Mouse (Mus musculus) liver, adult 2 months (tissue): ENCODE data around the gene Spaca9. TPM values are rescaled to one million over a fixed set of nuclear protein-coding genes. Genes with fewer than 3 reads are reported as not detected.

ENCODE experiments used
- DNase-seq: peaks from one replicate; pipeline ENCODE4 v3.0.0-alpha.2; 2011; ENCODE audit warnings: low read depth, low spot score; ENCODE audit errors: extremely low read depth
- H3K27ac ChIP-seq: fragments of 200-500 bp; replicated peaks from 2 replicates; pipeline ENCODE4 v1.5.1; 2012; ENCODE audit warnings: low read depth, mild to moderate bottlenecking, control low read depth, inconsistent platforms, low read length; ENCODE audit not compliant: insufficient read depth
- H3K27me3 ChIP-seq: fragments of 200-500 bp; 2 replicates; pipeline ENCODE4 v1.6.1; 2012; ENCODE audit warnings: mild to moderate bottlenecking, moderate library complexity, low read length, inconsistent platforms; ENCODE audit not compliant: control insufficient read depth, insufficient read depth
- H3K36me3 ChIP-seq: fragments of 200-500 bp; 2 replicates; pipeline ENCODE4 v1.6.1; 2012; ENCODE audit warnings: low read length, inconsistent platforms; ENCODE audit not compliant: control insufficient read depth, insufficient read depth
- H3K4me1 ChIP-seq: fragments of 200-500 bp; 2 replicates; pipeline ENCODE4 v1.6.1; 2011; ENCODE audit warnings: low read length; ENCODE audit not compliant: control insufficient read depth, insufficient read depth
- H3K4me3 ChIP-seq: fragments of 200-500 bp; 2 replicates; pipeline ENCODE4 v1.5.1; 2011; ENCODE audit warnings: low read depth, mild to moderate bottlenecking, control low read depth, low read length, moderate library complexity; ENCODE audit not compliant: insufficient read depth
- H3K79me2 ChIP-seq: fragments of 200-500 bp; 2 replicates; pipeline ENCODE4 v1.6.1; 2012; ENCODE audit warnings: inconsistent platforms, mild to moderate bottlenecking, low read length, moderate library complexity; ENCODE audit not compliant: control insufficient read depth, insufficient read depth
- H3K9ac ChIP-seq: fragments of 200-500 bp; 2 replicates; pipeline ENCODE4 v1.6.1; 2012; ENCODE audit warnings: low read depth, mild to moderate bottlenecking, control low read depth, inconsistent platforms, low read length
- CTCF ChIP-seq: fragments of 200-500 bp; IDR thresholded peaks from 2 replicates; pipeline ENCODE4 v1.5.1; 2011; ENCODE audit warnings: low read depth, low read length, control low read depth
- POLR2A ChIP-seq: fragments of 200-500 bp; IDR thresholded peaks from 2 replicates; pipeline ENCODE4 v1.6.1; 2011; ENCODE audit warnings: low read length, control low read depth; ENCODE audit not compliant: insufficient read depth; ENCODE audit errors: extremely low read depth
- WGBS: fragments of 180-500 bp; shearing (Covaris S2); methylation state at CpG from one replicate; pipeline ENCODE4 v1.1.7; 2018; 5-methylcytosine and 5-hydroxymethylcytosine counted together
- polyA plus RNA-seq: library from polyadenylated mRNA; depleted of rRNA; stranded (reverse); fragments of >200 nt; gene quantifications from 2 replicates; pipeline ENCODE4 v1.2.3, GENCODE M21; 2012; rRNA removed
- total RNA-seq: library from RNA; depleted of rRNA; stranded (reverse); fragments of >200 nt; gene quantifications from 2 replicates; pipeline ENCODE4 v1.2.3, GENCODE M21; 2014; rRNA removed

Gene Spaca9
- total and polyA plus RNA-seq, 2 experiments, result 0.26 TPM; not detected in 1

- no peaks in the 10 kb centered on the region for H3K27me3 ChIP-seq
- H3K79me2 ChIP-seq, result peaks cover 12% of the 10 kb centered on the region
- H3K4me1 ChIP-seq, result peaks cover 12% of the 10 kb centered on the region
- no peak for TF ChIP-seq POLR2A
- TF ChIP-seq CTCF, result no peak
- DNase-seq, result no peak
- no peak overlapping the region for H3K27ac ChIP-seq
- H3K36me3 ChIP-seq, result peaks cover 18% of the 10 kb centered on the region
- WGBS, result 91% methylated on average over 8 of the region's 8 CpGs
- H3K4me3 ChIP-seq, result no peak overlapping the region
- no peak overlapping the region for H3K9ac ChIP-seq
Observed at GRCm38 (mm10) chr2:28656216-28656615, 43.3 kb downstream of the Spaca9 start.

DNA sequence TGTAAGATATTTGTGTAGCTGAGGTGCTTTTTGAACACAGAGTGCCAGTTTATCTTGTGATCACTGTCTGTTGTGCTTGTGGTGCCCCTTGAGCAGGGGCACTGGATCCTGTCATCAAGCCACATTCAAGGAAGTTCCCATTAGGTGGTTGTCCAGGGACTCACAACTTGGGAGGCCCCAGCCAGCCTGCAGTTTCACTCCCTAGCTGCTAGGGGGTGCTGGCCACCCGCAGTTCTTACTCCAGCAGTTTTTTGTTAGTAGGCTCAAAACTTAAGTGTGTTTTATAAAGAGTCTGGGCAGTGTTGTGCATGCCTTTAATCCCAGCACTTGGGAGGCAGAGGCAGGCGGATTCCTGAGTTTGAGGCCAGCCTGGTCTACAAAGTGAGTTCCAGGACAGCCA, 45.2 kb downstream of the Spaca9 start:
- Histone ChIP-seq H3K4me3 (no peak overlapping the region), H3K9ac (no peak overlapping the region), H3K4me1 (peaks cover 16% of the 10 kb centered on the region), H3K27ac (no peak overlapping the region), H3K27me3 (no peaks in the 10 kb centered on the region), H3K36me3 (peaks cover 10% of the 10 kb centered on the region), H3K79me2 (peaks cover 13% of the 10 kb centered on the region)
- TF ChIP-seq CTCF (peak; percentile 77), POLR2A (no peak)
- DNase-seq, result no peak
- WGBS, result 69% methylated on average over 2 of the region's 2 CpGs

- TF ChIP-seq CTCF (no peak), POLR2A (no peak)
Observed at GRCm38 (mm10) chr2:28653351-28653750, 46.2 kb downstream of the Spaca9 start.

GRCm38 (mm10) chr2:28650526-28650925, 49.0 kb downstream of the Spaca9 start:
- no peak overlapping the region for H3K27ac ChIP-seq
- no peak overlapping the region for H3K4me3 ChIP-seq
- H3K9ac ChIP-seq, result no peak overlapping the region
- DNase-seq, result peak; percentile 97
- H3K4me1 ChIP-seq, result peaks cover 14% of the 10 kb centered on the region
- TF ChIP-seq CTCF, result no peak
- no peak for TF ChIP-seq POLR2A
- H3K27me3 ChIP-seq, result no peaks in the 10 kb centered on the region
- no peaks in the 10 kb centered on the region for H3K36me3 ChIP-seq
- H3K79me2 ChIP-seq, result peaks cover 31% of the 10 kb centered on the region

More at GRCm38 (mm10) chr2:28653351-28653750, 46.2 kb downstream of the Spaca9 start:
- 96% methylated on average over 7 of the region's 7 CpGs for WGBS
- peaks cover 16% of the 10 kb centered on the region for H3K79me2 ChIP-seq
- DNase-seq, result no peak
- H3K4me3 ChIP-seq, result no peak overlapping the region
- H3K27ac ChIP-seq, result no peak overlapping the region
- H3K4me1 ChIP-seq, result peaks cover 14% of the 10 kb centered on the region
- H3K36me3 ChIP-seq, result peaks cover 5% of the 10 kb centered on the region; the same call in 1 of the 2 replicates
- no peaks in the 10 kb centered on the region for H3K27me3 ChIP-seq
- no peak overlapping the region for H3K9ac ChIP-seq

- 96% methylated on average over 3 of the region's 3 CpGs for WGBS
- no peak overlapping the region for H3K4me3 ChIP-seq
- no peak overlapping the region for H3K9ac ChIP-seq
- no peaks in the 10 kb centered on the region for H3K36me3 ChIP-seq
- DNase-seq, result no peak
- H3K79me2 ChIP-seq, result peaks cover 28% of the 10 kb centered on the region; the same call in 1 of the 2 replicates
- H3K4me1 ChIP-seq, result peaks cover 6% of the 10 kb centered on the region
- H3K27ac ChIP-seq, result no peak overlapping the region
- TF ChIP-seq CTCF, result no peak
- no peak for TF ChIP-seq POLR2A
- no peaks in the 10 kb centered on the region for H3K27me3 ChIP-seq
Observed at GRCm38 (mm10) chr2:28643081-28643480, 56.4 kb downstream of the Spaca9 start.

Other genes starting within 250 kb of the Spaca9 start
- gene 1700007K13Rik, start 233.4 kb downstream of the Spaca9 start, total RNA-seq, result 0.28 TPM in 1 of 2 replicates, not detected in the other
- gene 1700007K13Rik, start 233.4 kb downstream of the Spaca9 start, polyA plus RNA-seq, result not detected in 2 replicates
- 10.9 and 14.3 TPM in 2 replicates for gene Mrps2, start 231.7 kb downstream of the Spaca9 start, total RNA-seq
- 51.5 and 52.3 TPM in 2 replicates for gene Mrps2, start 231.7 kb downstream of the Spaca9 start, polyA plus RNA-seq
- 0.65 and 1.7 TPM in 2 replicates for gene Gbgt1, start 202.8 kb downstream of the Spaca9 start, total RNA-seq
- gene Gbgt1, start 202.8 kb downstream of the Spaca9 start, polyA plus RNA-seq, result 0.66 and 0.86 TPM in 2 replicates
- not detected in 2 replicates for gene Gm10134, start 193.6 kb downstream of the Spaca9 start, total RNA-seq
- not detected in 2 replicates for gene Gm10134, start 193.6 kb downstream of the Spaca9 start, polyA plus RNA-seq
- gene Ralgds, start 186.6 kb downstream of the Spaca9 start, total RNA-seq, result 1.1 and 1.7 TPM in 2 replicates
- 1.5 and 3.0 TPM in 2 replicates for gene Ralgds, start 186.6 kb downstream of the Spaca9 start, polyA plus RNA-seq
- 19.2 and 70.5 TPM in 2 replicates for gene Cel, start 136.3 kb downstream of the Spaca9 start, total RNA-seq
- gene Cel, start 136.3 kb downstream of the Spaca9 start, polyA plus RNA-seq, result 0.11 and 0.37 TPM in 2 replicates
- 2.9 and 3.1 TPM in 2 replicates for gene Gtf3c5, start 116.0 kb downstream of the Spaca9 start, total RNA-seq
- 7.8 and 9.0 TPM in 2 replicates for gene Gtf3c5, start 116.0 kb downstream of the Spaca9 start, polyA plus RNA-seq
- not detected in 2 replicates for gene Gfi1b, start 77.7 kb downstream of the Spaca9 start, total RNA-seq
- gene Gfi1b, start 77.7 kb downstream of the Spaca9 start, polyA plus RNA-seq, result not detected in 2 replicates
- 14.4 and 19.8 TPM in 2 replicates for gene Tsc1, start 58.5 kb downstream of the Spaca9 start, total RNA-seq
- 8.6 and 10.0 TPM in 2 replicates for gene Tsc1, start 58.5 kb downstream of the Spaca9 start, polyA plus RNA-seq
- not detected in 2 replicates for gene Ak8, start 437 bp upstream of the Spaca9 start, total RNA-seq
- 0.09 TPM in 1 of 2 replicates, not detected in the other for gene Ak8, start 437 bp upstream of the Spaca9 start, polyA plus RNA-seq
- 11.0 and 11.4 TPM in 2 replicates for gene Gtf3c4, start 140.6 kb upstream of the Spaca9 start, total RNA-seq
- gene Gtf3c4, start 140.6 kb upstream of the Spaca9 start, polyA plus RNA-seq, result 4.6 and 5.0 TPM in 2 replicates
- 3.9 and 4.2 TPM in 2 replicates for gene Ddx31, start 140.7 kb upstream of the Spaca9 start, total RNA-seq
- 1.9 and 2.5 TPM in 2 replicates for gene Ddx31, start 140.7 kb upstream of the Spaca9 start, polyA plus RNA-seq
- gene Barhl1, start 216.9 kb upstream of the Spaca9 start, total RNA-seq, result not detected in 2 replicates
- gene Barhl1, start 216.9 kb upstream of the Spaca9 start, polyA plus RNA-seq, result 0.32 and 0.37 TPM in 2 replicates